Mouse (Mus musculus): ENCODE data around the gene Dnajc5. TPM values are rescaled to one million over a fixed set of nuclear protein-coding genes. Genes with fewer than 3 reads are reported as not detected.

Dnajc5 gene
- total RNA-seq, 2 experiments from 2014 or later, result 42.2 to 47.7 TPM

DNA sequence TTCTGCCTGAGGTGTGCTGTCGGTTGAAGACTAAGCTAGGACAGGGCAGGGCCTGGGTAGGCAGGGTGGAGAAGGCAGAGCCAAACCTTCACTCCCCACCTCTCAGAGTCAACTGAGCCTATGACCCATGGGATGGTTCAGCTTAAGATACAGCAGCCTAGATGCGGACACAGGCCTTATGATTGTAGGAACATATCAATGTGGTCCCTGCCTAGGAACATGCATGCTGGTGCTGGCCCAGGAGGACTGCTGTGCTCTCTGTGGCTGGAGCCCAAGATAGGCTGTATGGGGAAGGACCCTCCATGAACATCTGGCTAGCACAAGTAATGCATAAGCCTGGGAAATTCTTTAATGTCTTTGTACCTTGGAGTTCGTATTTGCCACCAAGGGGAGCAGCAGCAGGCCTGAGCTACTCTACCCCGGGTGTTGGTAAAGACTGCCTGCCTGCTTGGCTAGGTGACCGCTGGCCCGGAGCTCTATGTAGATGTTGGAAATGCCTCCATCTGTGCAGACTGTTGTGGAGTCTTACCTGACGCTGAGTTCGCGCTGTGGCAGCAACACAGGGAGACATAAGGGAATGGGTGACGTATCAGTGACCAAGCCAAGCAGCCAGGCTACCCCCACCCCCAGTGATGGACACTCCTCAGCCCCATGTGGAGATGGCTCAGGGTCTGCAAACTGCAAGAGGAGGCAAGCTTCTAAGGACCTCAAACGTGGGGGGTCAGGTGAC lies 51.8 kb downstream of the Dnajc5 start:
- no peak for DNase-seq (ENCODE audit: low spot score)

DNA sequence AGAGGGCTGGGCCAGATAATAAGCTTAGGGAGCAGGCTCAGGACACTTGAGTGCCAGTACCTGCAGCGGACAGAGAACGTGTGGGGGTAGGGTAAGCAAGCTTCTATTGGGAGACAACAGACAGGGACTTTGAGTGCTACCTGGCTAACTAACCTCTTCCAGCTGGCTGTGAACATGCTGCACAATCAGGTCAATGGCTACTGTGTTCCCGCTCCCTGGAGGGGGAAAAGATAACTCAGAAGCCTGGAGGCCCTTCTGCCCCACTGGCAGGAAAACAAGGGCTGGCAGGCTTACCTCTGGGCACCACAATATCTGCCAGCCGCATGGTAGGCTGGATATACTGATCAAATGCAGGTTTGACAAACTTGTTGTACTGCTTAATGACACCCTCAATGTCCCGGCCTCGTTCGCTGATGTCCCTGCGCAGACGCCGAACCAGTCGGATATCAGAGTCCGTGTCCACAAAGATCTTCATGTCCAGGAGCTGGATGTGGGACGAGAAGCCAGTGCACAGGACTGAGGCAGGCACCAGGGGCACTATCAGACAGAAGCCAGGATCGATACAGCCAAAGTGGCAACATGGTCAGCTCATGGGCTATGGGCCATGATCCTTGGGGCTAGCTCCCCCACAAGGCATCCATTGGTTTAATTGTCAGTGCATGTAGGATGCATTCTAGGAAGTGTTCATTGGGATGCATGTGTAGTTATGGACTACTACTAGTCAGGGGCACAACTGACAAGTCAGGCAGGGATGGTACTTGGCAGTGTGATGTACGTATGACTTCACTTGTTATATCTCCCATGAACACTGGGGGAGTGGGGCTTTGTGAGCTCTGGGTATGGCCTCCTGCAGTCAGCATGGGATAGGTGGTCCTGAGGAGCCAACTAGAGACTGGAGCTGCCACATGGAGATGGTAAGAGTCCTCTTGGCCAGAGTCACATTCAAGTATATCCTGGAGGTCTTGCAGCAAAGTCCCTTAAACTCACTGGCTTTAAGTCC lies 52.9 kb downstream of the Dnajc5 start:
- DNase-seq (ENCODE audit: low spot score), result no peak

DNA sequence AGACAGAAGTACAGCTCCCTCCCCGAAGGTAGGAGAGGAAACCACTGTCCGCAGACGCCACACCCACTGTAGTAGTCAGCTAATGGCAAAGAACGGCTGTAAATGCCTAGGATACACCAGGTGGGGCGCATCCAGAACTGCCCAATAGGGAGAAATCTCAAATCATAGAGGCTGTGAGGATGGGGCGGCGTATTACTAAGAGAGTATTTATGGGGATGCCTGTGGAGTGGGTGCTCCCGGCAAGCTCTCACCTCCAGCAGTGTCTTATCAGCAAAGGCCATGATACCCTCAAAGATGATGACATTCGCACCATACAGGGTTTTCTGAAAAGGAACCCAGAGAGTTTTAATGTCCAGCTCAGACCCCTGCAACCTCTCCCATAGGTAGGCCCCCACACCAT lies 53.7 kb downstream of the Dnajc5 start:
- DNase-seq (ENCODE audit: low spot score), result no peak

- no peak for DNase-seq (ENCODE audit: low spot score)
These were observed 54.7 kb downstream of the Dnajc5 start for GRCm38 (mm10) chr2:181574921-181575545.

- no peak for DNase-seq (ENCODE audit: low spot score)
These were observed 56.3 kb downstream of the Dnajc5 start for GRCm38 (mm10) chr2:181576613-181577012.

GRCm38 (mm10) chr2:181577126-181577525 lies 56.8 kb downstream of the Dnajc5 start:
- no peak for DNase-seq (ENCODE audit: low spot score)

- peak; percentile 54 for DNase-seq (ENCODE audit: low spot score)
These were observed 57.8 kb downstream of the Dnajc5 start for GRCm38 (mm10) chr2:181577981-181578581.

DNA sequence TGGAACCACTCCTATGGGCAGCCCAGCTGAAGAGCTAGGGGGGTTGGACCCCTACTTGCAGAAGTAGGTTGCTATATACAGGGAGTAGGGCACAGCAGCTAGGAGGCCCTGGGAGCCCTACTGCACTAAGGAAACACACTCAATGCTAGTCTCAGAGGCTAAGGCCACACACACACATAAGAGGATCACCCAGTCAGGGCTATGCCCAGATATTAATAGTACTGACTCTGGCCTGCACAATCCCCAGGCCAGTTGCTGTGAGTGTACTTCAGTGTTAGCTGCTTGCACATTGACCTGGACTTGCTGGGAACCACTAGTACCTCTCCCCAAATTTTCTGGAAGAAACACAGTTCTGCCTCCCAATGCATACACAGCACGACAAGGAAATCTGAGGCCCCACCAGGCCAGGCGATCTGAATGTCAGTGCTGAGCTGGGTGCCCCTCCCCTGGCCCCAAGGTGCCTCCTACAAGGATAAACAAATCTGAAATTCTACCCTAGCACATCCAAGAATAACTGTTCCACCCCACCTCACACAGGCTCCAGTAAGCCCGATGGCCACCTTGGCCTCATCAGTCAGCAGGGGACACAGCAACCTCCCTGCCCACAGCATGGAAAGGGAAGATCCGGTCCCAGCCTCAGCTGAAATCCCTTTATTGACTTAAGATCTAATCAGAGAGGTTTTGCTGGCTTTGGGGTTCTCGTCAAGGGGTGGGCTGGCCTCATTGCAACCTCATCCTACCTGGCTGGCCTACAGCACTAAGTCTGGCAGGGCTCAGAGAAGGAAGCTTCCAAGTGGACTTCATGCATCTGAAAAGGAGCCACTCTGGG lies 58.7 kb downstream of the Dnajc5 start:
- peak; percentile 56 for DNase-seq (ENCODE audit: low spot score)

- DNase-seq (ENCODE audit: low spot score), result no peak
These were observed 59.4 kb downstream of the Dnajc5 start for GRCm38 (mm10) chr2:181579681-181580080.

- no peak for DNase-seq (ENCODE audit: low spot score)
These were observed 60.0 kb downstream of the Dnajc5 start for GRCm38 (mm10) chr2:181580131-181580772.

GRCm38 (mm10) chr2:181581016-181581401 lies 60.7 kb downstream of the Dnajc5 start:
- DNase-seq (ENCODE audit: low spot score), result peak; percentile 84

DNA sequence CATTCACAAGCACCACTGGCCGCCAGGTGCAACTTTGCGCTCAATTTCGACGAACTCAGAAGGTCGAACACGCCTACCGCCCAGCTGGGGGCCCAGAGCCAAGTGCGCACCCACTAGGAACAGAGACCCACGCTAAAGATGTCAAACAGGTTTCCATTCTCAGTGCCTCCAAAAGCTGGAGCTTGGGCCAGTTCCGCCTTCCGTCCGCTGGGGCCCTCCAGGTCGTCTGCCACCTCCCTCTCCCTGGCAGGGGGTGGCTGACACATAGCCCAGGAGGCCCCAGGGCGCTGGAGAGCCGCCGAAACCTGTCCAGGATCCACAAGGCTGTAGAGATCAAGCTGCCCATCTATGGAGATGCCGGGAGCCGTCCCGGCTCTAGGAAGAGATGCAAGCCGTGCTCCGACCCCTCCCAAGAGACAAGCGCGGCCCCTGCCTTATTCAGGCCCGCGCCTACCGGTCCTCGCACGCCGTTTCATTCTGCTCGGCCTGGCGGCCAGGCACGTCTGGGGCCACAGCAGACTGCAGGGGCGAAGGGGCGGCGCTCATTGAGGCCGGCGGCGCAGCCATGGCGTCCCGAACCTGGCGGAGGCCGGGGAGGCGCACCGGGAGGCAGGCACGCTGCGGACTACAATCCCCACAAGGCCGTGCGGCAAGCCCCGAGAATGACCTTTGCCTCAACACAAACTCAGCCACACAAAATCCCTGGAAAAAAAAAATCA lies 61.3 kb downstream of the Dnajc5 start:
- DNase-seq (ENCODE audit: low spot score), result peak; percentile 87

- DNase-seq (ENCODE audit: low spot score), result no peak
These were observed 62.1 kb downstream of the Dnajc5 start for GRCm38 (mm10) chr2:181582358-181582757.

- DNase-seq (ENCODE audit: low spot score), result no peak
These were observed 62.7 kb downstream of the Dnajc5 start for GRCm38 (mm10) chr2:181582939-181583338.

- DNase-seq (ENCODE audit: low spot score), result no peak
These were observed 63.4 kb downstream of the Dnajc5 start for GRCm38 (mm10) chr2:181583460-181584257.

DNA sequence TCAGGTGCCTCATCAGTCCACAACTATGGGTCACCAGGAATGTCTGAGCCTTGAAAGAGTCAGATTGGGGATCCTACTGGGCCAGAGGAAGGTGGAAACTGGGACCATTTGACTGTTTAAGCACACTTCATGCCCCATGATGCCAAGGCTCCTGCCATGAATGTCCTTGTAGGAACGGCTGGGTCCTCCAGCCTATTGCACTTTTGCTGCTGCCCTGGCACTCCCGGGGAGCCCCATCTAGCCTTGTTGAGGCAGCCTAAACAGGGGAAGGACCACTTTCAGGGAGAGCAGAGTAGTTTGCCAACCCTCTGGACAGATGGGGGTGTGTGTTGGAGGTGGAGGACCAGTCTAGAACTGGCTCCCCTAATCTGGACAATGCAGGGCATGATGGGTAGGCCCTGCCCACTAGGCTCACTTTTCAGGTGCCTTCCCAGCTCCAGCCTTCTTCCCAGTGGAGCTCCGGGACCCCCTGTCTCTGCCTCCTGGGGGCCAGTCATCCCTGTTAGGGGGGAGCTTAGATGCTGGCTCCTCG lies 64.2 kb downstream of the Dnajc5 start, which contains the start of gene Uckl1:
TSS of gene Uckl1 (minus strand) at position 482 of the 532 bp plus-strand sequence.
- DNase-seq (ENCODE audit: low spot score), result no peak

- DNase-seq (ENCODE audit: low spot score), result no peak
These were observed 65.2 kb downstream of the Dnajc5 start for GRCm38 (mm10) chr2:181585506-181585905.

DNA sequence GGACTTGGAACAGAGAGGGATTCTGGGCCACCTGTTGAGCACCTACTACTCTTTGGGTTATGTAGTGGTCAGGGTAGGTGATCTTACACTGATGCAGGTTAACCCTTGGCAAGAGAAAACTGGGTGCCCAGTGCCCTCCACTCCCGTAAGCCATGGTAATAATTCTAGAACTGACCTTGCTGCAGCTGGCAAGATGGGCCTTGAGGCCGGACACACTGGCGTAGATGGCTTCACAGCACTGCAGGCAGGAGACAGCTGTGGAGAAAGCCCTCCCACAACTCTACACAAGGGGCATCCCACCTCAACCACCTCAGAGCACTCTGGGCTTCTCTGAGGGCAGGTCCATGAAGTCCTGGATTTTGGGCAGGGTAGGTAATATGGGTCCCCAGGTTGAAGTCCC lies 65.8 kb downstream of the Dnajc5 start:
- no peak for DNase-seq (ENCODE audit: low spot score)

Measured in gastrocnemius, adult 18-20 months (tissue).